Mouse (Mus musculus) liver, adult 2 months (tissue): ENCODE data around the gene Dlgap5.

ENCODE experiments used
- CTCF ChIP-seq: fragments of 200-500 bp; IDR thresholded peaks from 2 replicates; pipeline ENCODE4 v1.5.1; 2011; ENCODE audit warnings: low read depth, low read length, control low read depth
- POLR2A ChIP-seq: fragments of 200-500 bp; IDR thresholded peaks from 2 replicates; pipeline ENCODE4 v1.6.1; 2011; ENCODE audit warnings: low read length, control low read depth; ENCODE audit not compliant: insufficient read depth; ENCODE audit errors: extremely low read depth

DNA sequence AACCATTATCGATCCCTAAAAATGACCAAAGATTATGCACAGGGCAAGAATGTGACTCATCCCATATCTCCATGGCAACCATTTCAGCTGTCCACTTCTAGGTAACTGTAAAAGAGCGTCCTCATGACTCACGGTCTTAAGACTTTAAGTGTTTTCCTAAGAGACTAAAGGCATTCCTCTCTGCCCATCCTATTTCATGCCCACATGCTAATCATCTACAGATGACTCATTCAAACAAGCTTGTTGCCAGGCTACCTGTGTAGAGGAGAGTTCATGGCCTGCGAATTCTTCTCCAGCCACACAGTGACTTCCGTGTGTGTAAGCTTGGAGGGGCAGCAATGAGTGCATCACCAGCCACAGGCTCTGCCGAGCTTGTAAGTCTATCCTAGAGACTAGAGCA, 46.5 kb downstream of the Dlgap5 start:
- TF ChIP-seq POLR2A (no peak), CTCF (no peak)
